Mouse (Mus musculus) adrenal gland, adult 2 months (tissue): ENCODE results near the gene Pklr. TPM values are rescaled to one million over a fixed set of nuclear protein-coding genes. Genes with fewer than 3 reads are reported as not detected.
"Not testable (repeated sequence)": the region's sequence is repeated elsewhere in the genome, so short reads cannot be mapped to it uniquely, and the experiment has no call there.

Experiments used
- DNase-seq: peaks from one replicate; pipeline ENCODE4 v3.0.0; 2021
- polyA plus RNA-seq: library from polyadenylated mRNA; depleted of rRNA; stranded (reverse); fragments of >200 nt; gene quantifications from 2 replicates; pipeline ENCODE4 v1.2.3, GENCODE M21; 2012
- total RNA-seq, 2 experiments: library from RNA; stranded (reverse); gene quantifications; 2 replicates each; pipeline ENCODE4 v1.2.3; 2021

Gene Pklr
- total and polyA plus RNA-seq, 3 experiments, result 0.55 to 0.81 TPM; not detected in 1

DNA sequence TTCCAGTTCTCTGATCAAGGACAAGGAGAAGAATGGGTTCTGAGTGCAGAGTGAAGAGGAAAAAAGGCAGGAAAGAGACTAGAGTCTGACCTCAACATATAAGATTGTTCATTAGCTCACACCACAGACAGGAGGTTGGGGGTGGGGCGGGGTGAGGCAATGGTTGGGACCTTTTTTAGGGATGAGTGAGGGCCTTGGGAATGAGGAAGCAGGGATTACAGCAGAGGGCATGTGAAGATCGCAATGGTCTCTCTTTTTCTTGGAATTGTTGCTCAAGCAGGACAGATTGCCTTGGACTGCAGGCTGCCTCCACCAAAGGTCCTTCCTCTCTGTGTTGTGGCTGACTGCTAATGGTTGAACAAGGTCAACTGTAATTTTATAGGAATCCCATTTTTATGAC, 12.6 kb upstream of the Pklr start:
- DNase-seq, result peak; percentile 84

DNA sequence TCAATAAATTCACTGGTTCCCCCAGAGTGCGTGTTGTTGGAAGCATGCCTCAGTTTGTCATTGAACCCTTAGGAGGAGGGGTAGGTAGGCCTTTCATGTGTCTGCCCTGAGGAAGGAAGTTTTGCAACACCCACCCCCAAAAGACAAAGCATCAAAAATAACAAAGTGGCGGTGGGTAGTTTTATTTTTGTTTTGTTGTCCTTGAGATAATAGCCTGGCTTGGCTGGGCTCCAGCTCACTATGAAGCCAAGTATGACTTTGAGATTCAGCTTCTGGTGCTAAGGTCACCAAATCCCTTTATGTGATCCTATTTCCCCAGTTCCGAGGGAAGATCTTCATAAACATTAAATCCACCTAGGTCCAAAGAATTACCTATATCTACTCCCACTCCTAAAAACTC, 11.7 kb upstream of the Pklr start:
- DNase-seq, result peak; percentile 69

DNA sequence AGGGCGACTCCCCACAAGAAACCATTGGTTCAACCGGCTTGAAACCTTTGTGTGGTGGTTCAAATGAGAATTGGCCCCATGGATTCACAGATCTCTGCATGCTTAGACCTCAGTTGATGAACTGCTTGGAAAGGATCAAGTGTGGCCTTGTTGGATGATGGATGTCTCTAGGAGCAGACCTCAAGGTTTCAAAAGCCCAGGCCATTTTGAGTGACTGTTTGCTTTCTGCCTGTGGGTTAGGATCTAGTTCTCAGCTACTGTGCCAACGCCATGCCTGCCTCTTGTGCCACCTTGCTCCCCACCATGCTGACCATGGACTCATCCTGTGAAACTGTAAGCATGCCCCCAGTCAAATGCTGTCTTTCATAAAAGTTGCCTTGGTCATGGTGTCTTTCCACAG, 10.0 kb upstream of the Pklr start:
- peak; percentile 52 for DNase-seq

DNA sequence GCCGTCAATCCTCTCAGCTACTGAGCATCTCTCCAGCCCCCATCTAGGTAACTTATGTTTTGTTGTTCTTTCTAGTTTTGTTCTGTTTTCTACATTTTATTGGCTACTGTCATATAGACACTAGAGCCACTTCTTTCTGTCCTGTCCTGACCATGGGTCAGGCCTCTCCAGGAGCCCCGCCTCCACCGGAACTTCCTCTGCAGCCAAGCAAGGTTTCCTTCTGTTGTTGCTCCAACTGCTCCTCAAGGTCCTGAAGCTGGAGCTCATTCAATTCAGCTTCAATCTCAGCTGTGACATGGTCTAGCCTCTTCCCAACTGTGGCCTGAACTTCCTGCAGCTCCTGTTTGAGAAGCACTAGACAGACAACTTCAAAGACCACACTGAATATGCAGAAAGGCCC, 6.0 kb upstream of the Pklr start:
- DNase-seq, result peak; percentile 26

DNA sequence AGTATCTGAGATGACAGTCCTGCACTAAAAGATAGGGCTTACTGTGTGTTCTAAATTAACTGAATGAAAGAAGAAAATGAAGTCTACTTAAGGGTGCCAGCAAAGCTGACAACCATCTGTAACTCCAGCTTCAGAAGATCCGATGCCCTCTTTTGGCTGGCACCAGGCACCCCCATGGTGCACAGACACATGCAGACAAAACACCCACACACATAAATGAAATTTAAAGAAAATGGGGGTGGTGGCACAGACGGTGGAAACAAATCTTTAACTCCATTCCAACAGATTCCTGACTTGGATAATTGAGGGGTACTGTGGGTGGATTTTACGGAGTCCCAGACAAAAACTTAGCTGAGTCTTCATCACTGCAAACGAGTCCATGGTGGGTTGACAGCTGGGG, 4.1 kb upstream of the Pklr start:
- DNase-seq, result no peak

DNA sequence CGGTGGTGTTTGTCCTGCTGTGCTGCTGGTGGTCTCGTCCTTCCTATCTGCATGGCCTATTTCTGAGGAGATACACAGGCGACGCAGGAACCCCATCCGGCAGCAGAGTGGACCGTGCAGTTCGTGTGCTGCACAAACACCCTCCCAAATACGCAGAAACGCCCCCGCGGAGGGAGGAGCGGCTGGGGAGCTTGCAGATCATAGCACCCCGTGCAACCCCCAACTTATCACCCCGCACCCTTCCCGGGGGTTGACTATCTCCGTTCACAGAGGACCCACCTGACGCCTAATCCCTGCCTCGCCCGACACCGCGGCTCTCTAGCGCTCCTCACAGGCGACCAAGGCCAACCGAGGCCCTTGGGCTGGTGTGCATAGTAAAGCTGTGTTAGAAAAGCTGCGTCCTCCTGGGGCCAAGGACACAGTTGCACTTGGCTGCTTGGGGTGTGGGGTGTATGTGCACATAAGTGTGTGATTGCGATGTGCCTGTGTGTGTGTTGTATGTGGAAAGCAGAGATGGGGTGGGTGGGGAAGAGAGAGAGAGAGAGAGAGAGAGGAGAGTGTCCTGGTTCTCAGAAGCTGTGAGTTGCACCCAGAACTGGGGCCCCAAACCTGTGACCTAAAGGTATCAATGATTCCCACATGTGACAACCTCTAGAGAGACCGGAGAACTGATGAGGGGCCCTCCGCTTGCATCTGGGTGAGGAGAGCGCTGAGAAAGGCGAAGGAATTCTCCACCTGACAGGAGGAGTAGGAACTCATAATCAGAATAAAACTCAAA, 3.5 kb upstream of the Pklr start:
- DNase-seq, result peak; percentile 79

DNA sequence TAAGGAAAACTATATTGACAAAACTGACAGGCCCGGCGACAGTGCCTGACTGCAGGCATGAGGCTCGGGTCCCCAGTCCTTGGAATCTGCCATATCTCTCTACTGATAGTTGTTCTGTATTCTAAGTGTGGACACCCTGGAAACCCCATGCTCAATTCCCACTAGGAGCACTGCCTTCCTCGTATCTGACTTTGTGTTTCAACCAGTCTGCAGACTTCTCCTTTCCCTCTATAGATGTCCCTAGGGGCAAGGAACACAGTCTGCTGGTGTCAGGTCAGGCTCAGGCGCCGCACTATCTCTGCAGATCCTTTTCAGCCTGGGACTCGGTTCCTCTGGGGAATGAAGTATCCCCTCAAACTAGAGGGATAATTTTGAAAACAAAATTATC, 2.9 kb upstream of the Pklr start:
- DNase-seq, result no peak

DNA sequence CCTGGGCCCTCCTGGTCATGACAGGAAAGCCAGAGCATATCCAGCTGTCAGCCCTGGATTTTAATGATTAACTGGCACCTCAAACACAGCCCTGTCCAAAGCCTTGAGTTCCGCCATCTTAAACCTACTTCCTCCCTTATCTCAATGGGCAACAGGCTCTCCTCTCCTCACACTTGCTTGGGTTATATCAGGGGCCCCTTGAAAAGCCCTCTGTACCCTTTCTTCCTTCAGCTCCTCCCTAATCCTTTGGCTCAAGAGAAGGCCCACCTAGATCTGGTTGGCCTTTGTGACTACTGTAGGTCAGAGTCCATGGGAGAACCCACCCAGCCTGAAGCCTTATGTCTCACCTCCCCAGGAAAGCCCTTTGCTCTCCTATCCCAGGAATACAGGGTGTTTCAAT, 2.2 kb upstream of the Pklr start:
- no peak for DNase-seq

DNA sequence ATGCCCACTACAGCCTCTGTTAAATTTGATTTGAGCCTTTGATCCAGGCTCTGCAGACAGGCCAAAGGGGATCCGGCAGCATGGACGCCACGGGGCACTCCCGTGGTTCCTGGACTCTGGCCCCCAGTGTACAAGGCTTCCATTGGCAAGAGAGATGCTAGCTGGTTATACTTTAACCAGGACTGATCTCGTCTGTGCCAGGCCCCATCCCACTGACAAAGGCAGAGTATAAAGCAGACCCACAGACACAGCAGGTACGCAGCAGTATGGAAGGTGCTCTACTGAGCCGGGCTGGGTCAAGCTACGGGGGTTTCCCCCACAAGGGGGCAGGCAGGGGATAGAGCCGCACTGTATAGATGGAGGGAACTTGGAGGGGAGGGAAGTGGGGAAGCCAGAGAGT, 423 bp downstream of the Pklr start:
- DNase-seq, result no peak

DNA sequence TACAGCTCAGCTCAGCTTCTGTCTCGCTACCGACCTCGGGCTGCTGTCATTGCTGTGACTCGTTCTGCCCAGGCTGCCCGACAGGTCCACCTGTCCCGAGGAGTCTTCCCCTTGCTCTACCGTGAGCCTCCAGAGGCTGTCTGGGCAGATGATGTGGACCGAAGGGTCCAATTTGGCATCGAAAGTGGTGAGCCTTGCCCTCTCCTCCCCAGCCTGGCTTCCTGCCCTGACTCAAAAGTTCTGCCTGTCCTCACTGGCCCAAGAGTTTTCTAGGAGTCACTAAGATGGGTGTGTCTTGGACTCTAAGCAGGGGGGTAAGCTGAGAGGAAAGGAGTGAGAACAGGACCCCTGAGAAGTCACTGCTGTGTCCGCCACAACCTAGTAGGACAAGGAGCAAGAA, 8.9 kb downstream of the Pklr start:
- no peak for DNase-seq

DNA sequence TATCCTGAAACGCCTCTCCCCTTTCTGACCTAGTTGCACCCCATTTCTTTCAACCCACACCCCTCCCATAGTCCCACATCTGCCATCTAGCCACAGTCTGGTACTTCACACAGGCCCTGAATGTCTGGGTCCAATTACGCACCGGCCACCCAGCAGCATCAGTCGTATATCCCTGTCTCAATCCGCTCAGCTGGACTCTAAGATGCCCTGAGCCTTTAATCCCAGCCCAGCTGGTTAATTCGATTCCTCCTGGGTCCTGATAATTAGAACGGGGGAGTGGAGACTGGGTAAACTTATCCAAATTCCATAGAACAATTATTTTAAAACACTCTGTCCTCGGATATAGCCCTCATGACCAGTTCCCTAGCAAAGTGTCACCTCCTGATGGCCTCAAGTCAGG, 9.6 kb downstream of the Pklr start:
- no peak for DNase-seq

DNA sequence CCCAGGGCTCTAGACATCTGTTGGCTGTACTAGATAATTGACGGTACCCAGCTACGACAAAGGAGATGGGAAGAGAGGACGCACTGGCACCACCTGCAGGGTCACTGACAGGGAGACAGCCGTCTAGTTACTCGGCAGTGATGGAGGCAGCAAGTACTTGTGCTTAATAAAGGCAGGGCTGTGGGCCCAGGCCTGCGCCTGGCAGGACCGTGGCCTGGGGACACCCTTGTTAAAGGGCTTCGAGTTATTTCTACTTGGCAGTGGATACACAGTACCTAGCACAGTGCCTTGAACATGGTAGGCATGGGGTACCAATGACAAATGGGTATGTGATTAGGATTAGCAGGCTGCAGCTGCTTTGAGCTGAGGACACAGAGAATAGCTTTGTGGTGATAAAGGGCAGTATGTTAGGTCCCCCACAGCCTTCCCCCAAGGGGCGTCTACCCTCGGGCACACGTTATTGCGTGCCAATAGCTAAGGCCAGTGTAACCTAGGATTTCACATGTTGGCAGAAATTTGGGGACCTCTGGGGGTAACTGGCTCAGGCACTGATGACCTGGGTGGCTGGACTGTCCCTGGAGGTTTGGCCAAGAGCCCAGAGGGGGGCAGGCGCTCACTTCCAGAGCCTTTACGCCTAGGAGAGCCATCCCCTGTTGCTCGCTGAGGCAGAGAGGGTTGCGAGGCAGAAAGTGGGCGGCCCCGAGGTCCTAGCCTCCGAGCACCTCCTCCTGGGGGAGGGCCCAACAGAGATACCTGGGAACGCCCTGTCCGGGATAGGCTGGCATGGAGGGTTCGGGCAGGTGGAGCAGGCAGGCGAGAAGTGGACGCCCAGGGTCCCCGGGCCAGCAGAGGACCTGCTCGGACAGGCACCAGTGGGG, 11.4 kb downstream of the Pklr start:
- DNase-seq, result peak; percentile 44

DNA sequence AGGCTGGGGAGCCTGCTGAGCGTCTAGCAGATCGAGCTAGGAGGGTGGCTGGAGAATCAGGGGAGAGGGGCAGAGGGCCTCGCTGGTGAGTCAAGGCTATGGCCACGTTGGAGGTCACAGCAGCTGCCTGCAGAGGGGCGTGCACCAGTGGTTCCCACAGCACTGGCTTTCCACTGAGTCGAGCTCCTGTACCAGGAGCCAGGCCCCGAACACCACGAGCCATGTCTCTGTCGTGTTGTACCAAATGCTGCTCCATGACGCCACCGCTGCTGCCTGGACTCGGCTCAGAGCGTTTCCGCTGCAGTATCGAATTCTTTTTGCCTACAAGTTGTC, 12.0 kb downstream of the Pklr start:
- DNase-seq, result no peak

DNA sequence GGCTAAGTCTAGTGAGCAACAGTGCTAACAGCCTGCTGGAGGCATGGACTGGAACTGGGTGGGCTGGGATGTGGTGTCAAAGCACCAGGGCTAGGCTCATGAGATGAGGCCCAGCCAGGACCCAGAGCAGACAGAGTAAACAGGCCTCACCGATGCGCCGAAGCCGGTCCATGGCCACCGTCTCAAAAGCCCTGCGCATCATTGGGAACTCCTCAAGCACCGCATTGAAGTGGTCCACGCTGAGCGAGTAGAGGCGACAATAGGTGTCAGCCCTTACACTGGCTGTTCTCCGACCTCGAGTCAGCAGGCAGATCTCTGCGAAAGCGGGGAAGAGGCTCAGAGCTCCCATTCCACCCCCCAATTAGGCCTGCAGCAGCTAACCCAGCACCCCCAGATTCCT, 12.6 kb downstream of the Pklr start:
- no peak for DNase-seq

DNA sequence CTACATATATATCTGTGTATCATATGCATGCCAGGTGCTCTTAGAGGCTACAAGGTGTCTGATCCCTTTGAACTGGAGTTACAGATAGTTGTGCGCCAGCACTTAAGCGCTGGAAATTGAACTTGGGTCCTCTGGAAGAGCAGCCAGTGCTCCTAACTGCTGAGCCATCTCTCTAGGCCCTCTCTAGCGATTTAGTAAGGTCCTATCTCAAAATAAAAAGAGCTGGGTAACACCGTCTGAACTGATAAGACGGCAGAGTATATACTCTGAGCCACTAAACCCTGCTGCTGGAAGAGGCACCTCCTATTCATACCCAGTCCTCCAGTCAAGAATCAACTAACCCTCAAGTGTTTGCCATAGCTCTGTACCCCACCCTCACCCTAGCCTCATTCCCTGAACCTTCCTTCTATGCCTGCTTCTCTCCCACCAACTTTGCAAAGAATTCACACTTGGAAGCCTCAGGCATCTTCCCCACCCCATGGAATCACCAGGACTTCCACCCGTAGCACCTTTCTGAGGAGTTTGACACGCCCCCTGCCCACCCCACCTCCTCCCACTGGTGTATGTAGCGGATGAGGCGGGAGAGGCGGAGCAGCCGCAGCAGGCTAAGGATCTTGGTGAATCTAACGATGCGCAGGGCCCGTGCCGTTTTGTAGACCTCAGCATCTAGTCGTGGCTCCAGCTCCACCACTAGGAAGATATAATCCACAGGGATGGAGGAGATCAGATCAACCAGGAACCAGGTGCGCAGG, 16.3 kb downstream of the Pklr start:
- DNase-seq, result no peak

DNA sequence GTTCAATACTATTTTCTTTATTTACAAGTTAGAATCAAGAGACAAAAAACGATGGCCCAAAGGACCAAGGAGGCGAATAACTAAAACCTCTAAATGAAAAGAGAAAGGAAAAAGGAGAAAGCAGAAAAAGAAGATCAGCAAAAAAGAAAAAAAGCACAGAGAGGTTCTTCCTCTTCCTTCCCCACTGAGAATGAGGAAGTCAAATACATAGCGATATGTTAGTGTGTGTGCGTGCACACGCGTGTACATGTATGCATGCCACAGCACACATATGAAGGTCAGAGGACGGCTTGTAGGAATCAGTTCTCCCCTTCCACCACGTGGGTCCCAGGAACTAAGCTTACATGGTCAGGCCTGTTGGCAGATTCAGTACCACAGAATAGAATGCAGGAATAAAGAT, 21.0 kb downstream of the Pklr start:
- DNase-seq, result no peak

DNA sequence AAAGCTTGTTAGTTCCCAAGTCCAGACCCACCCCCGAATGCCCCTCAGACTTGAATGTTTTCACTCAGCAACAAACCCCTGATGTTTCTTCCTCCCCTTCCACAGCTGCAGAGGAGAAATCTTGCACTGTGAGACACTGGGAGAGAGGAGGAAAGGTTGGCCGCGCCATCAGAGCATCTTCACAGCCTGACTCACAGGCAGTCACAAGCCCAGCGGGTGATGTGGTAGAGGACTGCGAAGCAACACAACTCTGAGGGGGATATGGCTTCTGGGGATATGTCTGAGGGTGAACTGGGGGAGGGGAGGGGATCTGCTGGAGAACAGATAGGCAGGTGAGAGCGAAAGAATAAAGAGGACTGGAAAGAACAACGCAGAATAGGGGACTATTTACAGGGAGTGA, 22.7 kb downstream of the Pklr start:
- DNase-seq, result no peak

DNA sequence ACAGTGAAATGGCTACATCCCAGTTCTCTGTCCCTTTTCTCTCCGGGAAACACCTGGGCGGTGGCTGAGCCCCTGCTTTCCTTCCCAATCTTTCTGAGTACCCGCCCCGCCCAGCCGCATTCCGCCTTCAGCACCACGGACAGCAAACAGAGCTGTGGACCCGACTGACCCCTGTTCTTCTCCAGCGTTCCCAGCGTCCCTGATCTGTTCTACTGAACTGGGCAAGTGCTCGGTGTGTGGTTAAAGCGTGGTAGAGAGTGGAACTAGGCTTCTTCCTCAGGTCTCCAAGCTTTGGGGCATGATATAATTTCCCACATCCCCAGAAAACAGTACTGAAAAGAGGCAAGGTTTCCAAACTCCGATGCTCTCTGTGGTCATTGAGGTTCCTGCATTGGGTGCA, 23.3 kb downstream of the Pklr start:
- DNase-seq, result peak; percentile 75

DNA sequence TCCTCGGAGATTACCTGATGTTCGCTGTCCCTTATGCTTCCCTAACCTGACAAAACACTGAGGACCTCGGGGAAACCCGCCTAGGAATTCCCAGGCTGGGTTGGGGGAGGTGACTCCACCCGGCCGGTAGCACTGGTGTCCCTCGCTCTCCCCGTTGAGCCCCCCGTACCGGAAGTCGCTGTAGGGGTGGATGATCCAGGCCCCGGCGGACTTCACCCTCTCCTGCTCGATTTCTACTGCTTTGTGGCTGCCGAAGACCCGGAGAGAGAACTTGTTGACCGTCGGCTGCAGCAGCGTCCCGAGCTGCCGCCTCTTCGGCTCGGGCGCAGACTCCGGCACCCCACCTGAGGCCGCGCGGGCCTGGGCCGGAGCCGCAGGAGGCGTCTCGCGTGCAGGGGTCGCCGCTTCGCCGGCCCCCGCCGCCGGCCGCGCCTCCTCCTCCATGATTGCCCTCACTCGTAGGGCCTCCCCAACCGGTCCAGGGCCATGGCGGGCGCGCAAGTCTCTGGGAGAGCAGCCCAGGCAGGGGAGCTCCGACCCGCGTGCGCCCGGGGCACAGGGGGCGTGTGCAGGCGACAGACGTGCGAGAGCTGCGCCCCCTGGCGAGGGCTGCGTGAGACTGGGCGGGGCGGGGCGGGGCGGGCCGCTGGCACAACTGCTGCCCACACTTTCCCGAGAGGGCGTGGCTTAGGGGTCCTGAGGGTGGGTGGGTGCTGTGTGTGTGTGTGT, 23.8 kb downstream of the Pklr start, which contains the start of gene Hcn3:
Gene Hcn3 (minus strand): TSS at position 581 of the 729 bp plus-strand sequence.
- DNase-seq, result peak; percentile 76

DNA sequence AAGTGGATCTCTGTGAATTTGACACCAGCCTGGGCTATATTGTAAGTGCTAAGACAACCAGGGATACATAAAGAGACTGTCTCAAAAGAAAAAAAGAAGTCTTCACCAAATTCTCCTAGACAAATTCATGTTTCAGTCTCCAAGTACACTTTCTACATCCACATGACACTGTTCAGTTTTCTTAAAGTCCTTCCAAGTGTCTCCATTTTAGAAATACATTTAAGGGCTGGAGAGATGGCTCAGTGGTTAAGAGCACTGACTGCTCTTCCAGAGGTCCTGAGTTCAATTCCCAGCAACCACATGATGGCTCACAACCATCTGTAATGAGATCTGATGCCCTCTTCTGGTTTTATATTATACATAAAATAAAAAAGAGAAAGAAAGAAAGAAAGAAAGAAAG, 25.3 kb downstream of the Pklr start:
- not testable (repeated sequence) for DNase-seq

DNA sequence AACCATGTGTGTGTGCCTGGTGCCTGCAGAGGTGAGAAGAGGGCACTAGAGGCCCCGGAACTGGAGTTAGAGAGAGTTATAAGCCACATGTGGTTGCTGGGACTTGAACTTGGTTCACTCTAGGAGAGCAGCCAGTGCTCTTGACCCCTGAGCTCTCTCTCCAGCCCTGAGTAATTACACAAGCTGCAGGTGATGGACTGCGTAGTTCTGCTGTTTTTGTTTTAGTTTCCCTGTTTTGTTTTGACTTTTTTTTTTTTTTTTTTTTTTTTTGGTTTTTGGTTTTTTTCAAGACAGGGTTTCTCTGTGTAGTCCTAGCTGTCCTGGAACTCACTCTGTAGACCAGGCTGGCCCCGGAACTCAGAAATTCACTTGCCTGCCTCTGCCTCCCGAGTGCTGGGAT, 25.8 kb downstream of the Pklr start:
- DNase-seq, result no peak

DNA sequence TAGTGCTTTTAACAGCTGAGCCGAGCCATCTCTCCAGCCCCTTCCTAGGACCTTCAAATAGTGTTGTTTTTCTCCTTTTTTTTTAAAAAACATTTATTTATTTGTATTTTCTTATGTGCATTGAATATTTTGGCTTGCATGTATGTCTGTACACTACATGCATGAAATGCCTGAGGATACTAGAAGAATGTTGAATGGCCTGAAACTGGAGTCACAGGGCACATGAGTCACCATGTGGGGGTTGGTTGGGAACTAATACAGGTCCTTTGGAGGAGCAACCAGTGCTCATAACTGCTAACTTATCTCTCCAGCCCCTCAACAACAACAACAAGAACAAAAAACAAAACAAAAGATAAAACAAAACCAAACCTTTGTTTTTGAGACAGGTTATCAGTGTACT, 27.2 kb downstream of the Pklr start:
- peak; percentile 46 for DNase-seq
